Mouse (Mus musculus) MEL (cell line): ENCODE measurements around the gene Gckr. TPM values are rescaled to one million over a fixed set of nuclear protein-coding genes. Genes with fewer than 3 reads are reported as not detected.

ENCODE experiments used
- DNase-seq: peaks from one replicate; pipeline ENCODE4 v3.0.0; 2011; ENCODE audit warnings: low read depth, low spot score
- H3K27ac ChIP-seq: 2 replicates; pipeline ENCODE4 v1.5.1; 2012; ENCODE audit warnings: low read depth, mild to moderate bottlenecking, control low read depth, low read length, moderate library complexity; ENCODE audit not compliant: control insufficient read depth
- H3K27me3 ChIP-seq, 2 experiments: fragments of 150-350 bp in 1 of 2; sonication (generic) in 1 of 2; 2 replicates each; pipeline ENCODE4 v1.6.1; 2012; ENCODE audit warnings: low read length in 2 of 2, mild to moderate bottlenecking in 2 of 2, improper control_type of control experiment in 1 of 2, moderate library complexity in 1 of 2; ENCODE audit not compliant: insufficient read depth in 2 of 2, control insufficient read depth in 1 of 2
- H3K36me3 ChIP-seq, 2 experiments: 2 replicates each; pipeline ENCODE4 v1.6.1; 2012 to 2014; ENCODE audit warnings: low read length in 2 of 2, improper control_type of control experiment in 1 of 2, inconsistent platforms in 1 of 2, mild to moderate bottlenecking in 1 of 2; ENCODE audit not compliant: insufficient read depth in 2 of 2, control insufficient read depth in 1 of 2
- H3K4me1 ChIP-seq, 2 experiments: fragments of 150-350 bp in 1 of 2; sonication (generic) in 1 of 2; 2 replicates each; pipeline ENCODE4 v1.6.1; 2012; ENCODE audit warnings: low read length in 2 of 2, improper control_type of control experiment in 1 of 2, mild to moderate bottlenecking in 1 of 2; ENCODE audit not compliant: insufficient read depth in 2 of 2, control insufficient read depth in 1 of 2
- H3K4me3 ChIP-seq, 2 experiments: fragments of 150-350 bp in 1 of 2; sonication (generic) in 1 of 2; 2 replicates each; pipeline ENCODE4 v1.5.1; 2012; ENCODE audit warnings: low read depth in 2 of 2, low read length in 2 of 2, mild to moderate bottlenecking in 2 of 2, moderate library complexity in 2 of 2, control low read depth in 1 of 2, improper control_type of control experiment in 1 of 2; ENCODE audit not compliant: control insufficient read depth in 1 of 2, insufficient read depth in 1 of 2
- H3K79me2 ChIP-seq: 2 replicates; pipeline ENCODE4 v1.6.1; 2012; ENCODE audit warnings: mild to moderate bottlenecking, low read length, moderate library complexity; ENCODE audit not compliant: control insufficient read depth, poor library complexity, insufficient read depth
- H3K9ac ChIP-seq: 2 replicates; pipeline ENCODE4 v1.6.1; 2012; ENCODE audit warnings: low read depth, mild to moderate bottlenecking, control low read depth, low read length, moderate library complexity; ENCODE audit not compliant: control insufficient read depth, poor library complexity, severe bottlenecking
- H3K9me3 ChIP-seq: fragments of 150-350 bp; sonication (generic); replicated peaks from 2 replicates; pipeline ENCODE4 v1.6.1; 2012; ENCODE audit warnings: mild to moderate bottlenecking, low read length, improper control_type of control experiment, moderate library complexity; ENCODE audit not compliant: insufficient read depth
- CHD1 ChIP-seq: IDR thresholded peaks from 2 replicates; pipeline ENCODE4 v1.6.1; 2012; ENCODE audit warnings: low read depth, mild to moderate bottlenecking, inconsistent platforms, low read length, improper control_type of control experiment
- CTCF ChIP-seq, 3 experiments: IDR thresholded peaks in 2 of 3; conservative IDR thresholded peaks in 1 of 3; 2 replicates each; pipeline ENCODE4 v1.5.1; 2011 to 2012; ENCODE audit warnings: low read length in 3 of 3, low read depth in 2 of 3, mild to moderate bottlenecking in 2 of 3, improper control_type of control experiment in 1 of 3, inconsistent platforms in 1 of 3, mixed read lengths in 1 of 3, moderate library complexity in 1 of 3; ENCODE audit not compliant: control insufficient read depth in 1 of 3, insufficient read depth in 1 of 3, poor library complexity in 1 of 3, severe bottlenecking in 1 of 3
- ELF1 ChIP-seq: IDR thresholded peaks from 2 replicates; pipeline ENCODE4 v1.6.1; 2014; ENCODE audit warnings: low read depth, mild to moderate bottlenecking, inconsistent platforms, low read length, improper control_type of control experiment, moderate library complexity
- EP300 ChIP-seq, 2 experiments: IDR thresholded peaks; 2 replicates each; pipeline ENCODE4 v1.6.1; 2011; ENCODE audit warnings: improper control_type of control experiment in 2 of 2, low read length in 2 of 2, low read depth in 1 of 2, mild to moderate bottlenecking in 1 of 2
- ETS1 ChIP-seq: IDR thresholded peaks from 2 replicates; pipeline ENCODE4 v1.6.1; 2012; ENCODE audit warnings: low read depth, mild to moderate bottlenecking, inconsistent platforms, low read length, improper control_type of control experiment, moderate library complexity
- GATA1 ChIP-seq: IDR thresholded peaks from 2 replicates; pipeline ENCODE4 v1.6.1; 2011; ENCODE audit warnings: low read depth, low read length, improper control_type of control experiment
- JUND ChIP-seq: IDR thresholded peaks from 2 replicates; pipeline ENCODE4 v1.6.1; 2011; ENCODE audit warnings: low read depth, mild to moderate bottlenecking, improper control_type of control experiment, low read length
- MAFK ChIP-seq: IDR thresholded peaks from 2 replicates; pipeline ENCODE4 v1.6.1; 2011; ENCODE audit warnings: low read depth, mild to moderate bottlenecking, low read length, improper control_type of control experiment, borderline replicate concordance
- MAX ChIP-seq: IDR thresholded peaks from 2 replicates; pipeline ENCODE4 v1.6.1; 2011; ENCODE audit warnings: low read length, improper control_type of control experiment
- MAZ ChIP-seq: IDR thresholded peaks from 2 replicates; pipeline ENCODE4 v1.6.1; 2012; ENCODE audit warnings: low read depth, mild to moderate bottlenecking, inconsistent platforms, low read length, improper control_type of control experiment
- MYB ChIP-seq: IDR thresholded peaks from 2 replicates; pipeline ENCODE4 v1.6.1; 2011; ENCODE audit warnings: mild to moderate bottlenecking, low read depth, low read length, improper control_type of control experiment
- MYC ChIP-seq: IDR thresholded peaks from 2 replicates; pipeline ENCODE4 v1.6.1; 2011; ENCODE audit warnings: low read depth, mild to moderate bottlenecking, low read length, improper control_type of control experiment, moderate library complexity
- NRF1 ChIP-seq: IDR thresholded peaks from 2 replicates; pipeline ENCODE4 v1.6.1; 2014; ENCODE audit warnings: low read depth, mild to moderate bottlenecking, inconsistent platforms, low read length, improper control_type of control experiment, moderate library complexity; ENCODE audit not compliant: poor library complexity, insufficient read depth, severe bottlenecking
- POLR2AphosphoS5 ChIP-seq: IDR thresholded peaks from 2 replicates; pipeline ENCODE4 v1.6.1; 2012; ENCODE audit warnings: low read depth, borderline replicate concordance, mild to moderate bottlenecking, inconsistent platforms, low read length, moderate library complexity, mixed read lengths
- SIN3A ChIP-seq: IDR thresholded peaks from 2 replicates; pipeline ENCODE4 v1.6.1; 2012; ENCODE audit warnings: low read length, improper control_type of control experiment, inconsistent platforms
- TAL1 ChIP-seq: IDR thresholded peaks from 2 replicates; pipeline ENCODE4 v1.6.1; 2012; ENCODE audit warnings: mild to moderate bottlenecking, inconsistent platforms, low read length, moderate library complexity, mixed read lengths
- TCF12 ChIP-seq: IDR thresholded peaks from 2 replicates; pipeline ENCODE4 v1.6.1; 2014; ENCODE audit warnings: low read depth, mild to moderate bottlenecking, inconsistent platforms, low read length, improper control_type of control experiment, moderate library complexity
- ZC3H11A ChIP-seq: IDR thresholded peaks from 2 replicates; pipeline ENCODE4 v1.6.1; 2012; ENCODE audit warnings: low read depth, mild to moderate bottlenecking, inconsistent platforms, low read length, improper control_type of control experiment
- ZMIZ1 ChIP-seq: IDR thresholded peaks from 2 replicates; pipeline ENCODE4 v1.6.1; 2012; ENCODE audit warnings: low read depth, mild to moderate bottlenecking, inconsistent platforms, low read length, improper control_type of control experiment, moderate library complexity
- polyA plus RNA-seq, 2 experiments: library from polyadenylated mRNA; stranded (reverse) in 1 of 2; unstranded in 1 of 2; fragments of >175 nt in 1 of 2; fragments of >200 nt in 1 of 2; gene quantifications; 2 replicates each; pipeline versions ENCODE4 v1.2.1 to v1.2.4; 2012; ENCODE audit warnings: low replicate concordance in 2 of 2, low read depth in 1 of 2; ENCODE audit not compliant: insufficient read length in 2 of 2, insufficient read depth in 1 of 2, missing spikeins in 1 of 2
- total RNA-seq: library from RNA; depleted of rRNA; stranded (reverse); fragments of 300-350 nt; gene quantifications from 2 replicates; pipeline ENCODE4 v1.2.3, GENCODE M21; 2012

Gene Gckr
- total and polyA plus RNA-seq, 3 experiments = 0.04 to 0.19 TPM; not detected in 1

DNA sequence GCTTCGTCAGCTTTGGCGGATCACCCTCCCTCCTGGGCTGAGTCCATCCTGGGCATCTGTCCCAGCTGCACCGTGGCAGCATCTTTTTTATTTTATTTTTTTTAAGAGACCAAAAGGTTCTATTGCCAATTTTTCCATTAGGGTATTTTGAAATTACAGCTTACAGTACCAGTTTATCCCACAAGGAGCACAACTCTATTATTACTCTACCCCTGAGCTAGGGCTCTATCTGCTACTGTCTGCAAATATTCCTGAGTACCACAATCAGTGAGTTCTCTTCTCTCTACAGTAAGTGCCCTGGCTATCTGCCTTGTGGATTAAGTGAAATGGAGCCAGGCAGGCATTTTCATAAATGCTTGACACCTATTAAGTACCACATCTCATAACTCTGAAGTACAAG is 8.6 kb upstream of the Gckr start:
- no peak overlapping the region for H3K27ac ChIP-seq
- peaks cover 0 to 21% of the 10 kb centered on the region in 2 experiments; a peak in 2 of 4 replicates for H3K36me3 ChIP-seq
- TF ChIP-seq MAX (no peak), EP300 (IDR thresholded peaks at IDR 0.05; ENCODE audit: low read depth in 1 of 2, low read length in 2 of 2) (no peak), MAFK (no peak), NRF1 (no peak), POLR2AphosphoS5 (no peak), SIN3A (no peak), TAL1 (no peak), MYB (no peak), TCF12 (no peak)
- DNase-seq = no peak
- no peak overlapping the region for H3K4me3 ChIP-seq
- H3K79me2 ChIP-seq = no peaks in the 10 kb centered on the region
- H3K4me1 ChIP-seq = peaks cover 12 to 25% of the 10 kb centered on the region in 2 experiments
- no peak overlapping the region for H3K9ac ChIP-seq
- H3K27me3 ChIP-seq = no peaks in the 10 kb centered on the region
- no peaks in the 10 kb centered on the region for H3K9me3 ChIP-seq

DNA sequence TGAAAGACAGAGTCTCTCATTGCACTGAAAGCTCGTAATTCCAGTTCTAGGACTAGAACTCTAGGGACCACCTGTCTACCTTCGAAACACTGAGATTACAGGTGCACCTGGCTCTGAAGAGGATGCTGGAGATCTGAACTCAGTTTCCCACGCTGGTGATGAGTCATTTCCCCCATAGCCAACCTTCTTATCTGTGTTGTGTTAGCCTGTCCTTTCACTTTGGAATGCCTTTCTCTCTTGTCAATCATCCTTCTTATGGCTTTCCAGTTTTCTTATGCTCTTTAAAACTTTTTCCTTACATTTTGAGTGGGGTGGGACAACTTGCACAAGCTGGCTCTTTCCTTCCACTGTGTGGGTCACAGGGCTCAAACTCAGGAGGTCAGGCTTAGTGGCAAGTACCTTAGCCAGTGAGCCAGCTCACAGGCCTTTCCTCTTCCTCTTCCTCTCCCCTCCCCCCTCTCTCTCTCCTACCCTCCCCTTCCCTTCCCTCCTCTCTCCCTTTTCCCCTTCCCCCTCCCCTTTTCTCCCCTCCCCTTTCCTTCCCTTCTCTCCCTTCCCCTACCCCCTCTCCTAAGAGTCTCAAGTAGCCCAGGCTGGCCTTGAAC is 7.5 kb upstream of the Gckr start:
- Histone ChIP-seq H3K27me3 (no peaks in the 10 kb centered on the region), H3K4me1 (peaks cover 12 to 25% of the 10 kb centered on the region in 2 experiments), H3K9ac (peak overlapping the region; percentile 60), H3K79me2 (no peaks in the 10 kb centered on the region), H3K9me3 (no peaks in the 10 kb centered on the region), H3K4me3 (peak overlapping the region; percentile 69 to 83), H3K27ac (peak overlapping the region; percentile 78), H3K36me3 (peaks cover 0 to 21% of the 10 kb centered on the region in 2 experiments; a peak in 2 of 4 replicates)
- peak; percentile 56 for DNase-seq
- TF ChIP-seq CTCF (IDR thresholded peaks at IDR 0.05 in 2 of 3, conservative IDR thresholded peaks at IDR 0.05 in 1 of 3; ENCODE audit: control insufficient read depth in 1 of 3, insufficient read depth in 1 of 3, low read depth in 2 of 3, low read length in 3 of 3, poor library complexity in 1 of 3, severe bottlenecking in 1 of 3) (no peak), MAX (no peak), GATA1 (peak; percentile 45; the same call in 1 of the 2 replicates), TAL1 (peak; percentile 57), ELF1 (no peak), MAZ (no peak), CHD1 (no peak), ZC3H11A (no peak), EP300 (IDR thresholded peaks at IDR 0.05; ENCODE audit: low read depth in 1 of 2, low read length in 2 of 2) (peak; percentile 27 to 41; a peak in 2 of 4 replicates), TCF12 (no peak), MYC (no peak), NRF1 (no peak), ETS1 (peak; percentile 67), ZMIZ1 (no peak), POLR2AphosphoS5 (no peak), JUND (0 out of 2 replicates have a peak, but pooled peaks have one; percentile 49)
